Mouse (Mus musculus): ENCODE measurements around the gene Abcb6. TPM values are rescaled to one million over a fixed set of nuclear protein-coding genes. Genes with fewer than 3 reads are reported as not detected.

Gene Abcb6
- polyA plus RNA-seq (2015; fragmentation: Nextera tagmentation; extraction: Ambion mirVana), result 16.3 and 18.8 TPM in 2 replicates

DNA sequence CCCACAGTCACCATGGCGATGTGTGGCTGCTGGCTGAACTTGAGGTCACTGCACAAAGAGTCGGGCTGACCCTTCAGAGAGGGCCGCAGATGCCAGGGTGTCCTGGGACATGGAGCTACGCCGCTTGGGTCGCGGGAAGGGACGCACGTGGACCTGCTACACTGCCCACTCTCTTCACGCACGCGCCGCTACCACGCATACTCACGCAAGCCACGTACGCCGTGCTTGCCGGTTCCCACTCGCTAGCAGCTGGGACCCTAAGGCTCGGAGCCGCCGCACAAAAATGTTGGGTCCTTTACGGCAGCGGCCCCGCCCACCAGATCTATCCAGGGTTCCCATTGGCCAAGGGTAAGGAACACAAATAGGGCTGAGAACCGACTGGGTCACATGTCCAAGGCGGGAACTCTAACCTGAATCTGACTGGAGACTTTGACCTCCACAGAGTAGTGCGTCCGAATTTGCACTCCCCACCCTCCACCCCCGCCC is at the start of gene Abcb6:
Abcb6 (minus strand) TSS at position 288 of the 486 bp plus-strand sequence.
- H3K27me3 ChIP-seq (ENCODE audit: control insufficient read depth, insufficient read depth, low read depth, low read length), result no peaks in the 10 kb centered on the region
- H3K4me3 ChIP-seq (ENCODE audit: low read length), result peak within 1 kb of the TSS; percentile 66
- peak; percentile 92 for ATAC-seq (ENCODE audit: low read depth)
- peaks cover 14% of the 10 kb centered on the region for H3K4me1 ChIP-seq (replicated peaks; ENCODE audit: control insufficient read depth, insufficient read depth, low read length)
- H3K9me3 ChIP-seq (ENCODE audit: control insufficient read depth, low read length), result 0 out of 2 replicates have a peak, but pooled peaks cover 2% of the 10 kb centered on the region
- peak within 1 kb of the TSS; percentile 14; the same call in 1 of the 2 replicates for H3K27ac ChIP-seq (ENCODE audit: low read length)
- H3K9ac ChIP-seq (ENCODE audit: low read length), result peak within 1 kb of the TSS; percentile 73
- under 1% methylated on average over 31 of the region's 31 CpGs for WGBS
- H3K4me2 ChIP-seq (ENCODE audit: low read depth, low read length), result peak within 1 kb of the TSS; percentile 97
- peaks cover 18% of the 10 kb centered on the region for H3K36me3 ChIP-seq (ENCODE audit: control insufficient read depth, insufficient read depth, low read length)

DNA sequence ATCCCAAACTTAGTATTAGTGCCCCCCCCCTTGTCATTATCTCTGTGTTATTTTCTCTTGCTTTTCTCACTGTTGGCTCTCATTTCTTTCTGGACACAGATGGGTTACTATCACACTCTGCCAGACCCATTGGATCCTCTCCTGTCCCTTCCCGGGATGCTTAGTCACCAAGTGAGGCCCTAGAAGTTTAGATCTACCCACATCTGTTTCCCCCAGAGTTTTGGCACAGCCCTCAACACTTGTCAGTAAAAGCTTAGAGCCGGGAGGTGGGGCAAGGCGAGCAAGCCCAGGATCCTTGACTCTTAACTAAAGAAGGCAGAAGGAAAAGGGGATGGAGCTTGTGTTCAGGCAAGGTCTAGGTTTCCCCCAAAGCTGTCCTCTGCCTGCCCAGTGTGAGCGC is 49.0 kb upstream of the Abcb6 start:
- ATAC-seq (ENCODE audit: low read depth), result no peak
- H3K9ac ChIP-seq (ENCODE audit: low read length), result no peak overlapping the region
- no peaks in the 10 kb centered on the region for H3K36me3 ChIP-seq (ENCODE audit: control insufficient read depth, insufficient read depth, low read length)
- H3K4me2 ChIP-seq (ENCODE audit: low read depth, low read length), result no peak overlapping the region
- no peaks in the 10 kb centered on the region for H3K4me1 ChIP-seq (replicated peaks; ENCODE audit: control insufficient read depth, insufficient read depth, low read length)
- no peaks in the 10 kb centered on the region for H3K9me3 ChIP-seq (ENCODE audit: control insufficient read depth, low read length)
- WGBS, result 58% methylated on average over 4 of the region's 4 CpGs
- H3K4me3 ChIP-seq (ENCODE audit: low read length), result no peak overlapping the region
- no peak overlapping the region for H3K27ac ChIP-seq (ENCODE audit: low read length)
- no peaks in the 10 kb centered on the region for H3K27me3 ChIP-seq (ENCODE audit: control insufficient read depth, insufficient read depth, low read depth, low read length)

GRCm38 (mm10) chr1:75227653-75228052 is 47.5 kb upstream of the Abcb6 start:
- Histone ChIP-seq H3K4me2 (ENCODE audit: low read depth, low read length) (no peak overlapping the region), H3K4me3 (ENCODE audit: low read length) (no peak overlapping the region), H3K27me3 (ENCODE audit: control insufficient read depth, insufficient read depth, low read depth, low read length) (no peaks in the 10 kb centered on the region), H3K9ac (ENCODE audit: low read length) (no peak overlapping the region), H3K4me1 (replicated peaks; ENCODE audit: control insufficient read depth, insufficient read depth, low read length) (no peaks in the 10 kb centered on the region), H3K27ac (ENCODE audit: low read length) (no peak overlapping the region), H3K9me3 (ENCODE audit: control insufficient read depth, low read length) (no peaks in the 10 kb centered on the region), H3K36me3 (ENCODE audit: control insufficient read depth, insufficient read depth, low read length) (no peaks in the 10 kb centered on the region)
- 89% methylated on average over 1 of the region's 1 CpGs for WGBS
- no peak for ATAC-seq (ENCODE audit: low read depth)

DNA sequence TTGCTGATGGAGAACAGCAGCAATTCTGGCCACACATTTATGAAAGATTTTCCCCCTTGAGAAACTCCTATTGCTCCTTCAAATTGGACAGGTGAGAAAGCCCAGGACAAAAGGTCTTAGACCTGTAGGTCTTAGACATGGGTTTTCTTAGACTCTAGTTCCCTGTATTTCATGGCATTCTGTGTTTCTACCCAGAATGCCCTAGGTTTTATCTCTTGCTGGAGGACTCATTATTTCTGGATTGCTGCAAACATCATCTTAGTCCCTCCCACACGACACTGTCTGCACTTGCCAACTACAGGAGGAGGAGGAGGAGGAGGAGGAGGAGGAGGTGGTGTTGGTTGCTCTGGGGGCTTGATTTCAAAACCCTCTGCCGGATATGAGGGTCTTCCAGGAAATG is 45.9 kb upstream of the Abcb6 start:
- Histone ChIP-seq H3K27me3 (ENCODE audit: control insufficient read depth, insufficient read depth, low read depth, low read length) (no peaks in the 10 kb centered on the region; the same call in 1 of the 2 replicates), H3K4me1 (replicated peaks; ENCODE audit: control insufficient read depth, insufficient read depth, low read length) (no peaks in the 10 kb centered on the region), H3K9ac (ENCODE audit: low read length) (no peak overlapping the region), H3K4me3 (ENCODE audit: low read length) (no peak overlapping the region), H3K4me2 (ENCODE audit: low read depth, low read length) (no peak overlapping the region), H3K27ac (ENCODE audit: low read length) (no peak overlapping the region), H3K9me3 (ENCODE audit: control insufficient read depth, low read length) (no peaks in the 10 kb centered on the region), H3K36me3 (ENCODE audit: control insufficient read depth, insufficient read depth, low read length) (no peaks in the 10 kb centered on the region)
- no peak for ATAC-seq (ENCODE audit: low read depth)
- 48% methylated on average over 2 of the region's 2 CpGs for WGBS

DNA sequence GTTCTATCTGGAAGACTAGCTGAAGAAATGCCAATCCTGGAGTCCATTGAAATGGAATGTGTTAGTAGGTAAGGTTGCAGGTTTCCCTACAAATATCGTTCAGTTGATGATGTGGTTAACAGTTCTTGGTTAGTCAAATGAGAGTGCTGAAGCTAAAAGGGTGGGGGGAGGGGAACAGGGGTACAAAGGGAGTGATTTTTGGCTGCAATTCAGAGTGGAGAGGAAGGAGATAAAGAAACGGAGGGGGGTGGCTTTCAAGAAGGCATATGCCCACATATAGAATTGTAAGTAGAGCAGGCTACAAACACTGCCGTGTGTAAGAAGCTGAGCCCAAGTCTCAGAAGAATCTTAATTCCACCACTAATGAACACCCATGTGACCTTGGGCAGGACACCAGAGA is 45.3 kb upstream of the Abcb6 start:
- Histone ChIP-seq H3K27me3 (ENCODE audit: control insufficient read depth, insufficient read depth, low read depth, low read length) (peaks cover 3% of the 10 kb centered on the region; the same call in 1 of the 2 replicates), H3K4me3 (ENCODE audit: low read length) (no peak overlapping the region)
- 41% methylated on average over 3 of the region's 3 CpGs for WGBS

DNA sequence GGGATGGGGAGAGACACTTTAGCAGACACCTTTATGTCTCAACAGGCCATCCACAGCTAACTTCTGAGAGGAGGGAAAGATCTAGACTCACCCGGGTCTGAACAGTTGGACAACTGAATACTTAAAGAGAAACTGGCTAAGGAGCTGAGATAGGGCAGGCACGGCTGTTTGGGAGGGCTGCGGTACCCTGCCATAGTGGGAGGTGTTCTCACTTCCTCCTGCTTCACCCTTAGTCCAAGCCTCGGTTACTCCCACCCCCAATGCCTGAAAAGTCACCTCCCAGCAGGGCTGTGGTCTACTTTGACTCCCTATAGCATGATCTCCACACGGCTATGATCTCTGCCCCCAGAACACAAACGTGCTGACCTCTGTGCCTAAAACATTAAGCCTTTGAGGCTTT is 43.3 kb upstream of the Abcb6 start:
- no peak overlapping the region for H3K4me2 ChIP-seq (ENCODE audit: low read depth, low read length)
- H3K36me3 ChIP-seq (ENCODE audit: control insufficient read depth, insufficient read depth, low read length), result no peaks in the 10 kb centered on the region
- 57% methylated on average over 6 of the region's 6 CpGs for WGBS
- H3K27ac ChIP-seq (ENCODE audit: low read length), result no peak overlapping the region
- no peaks in the 10 kb centered on the region for H3K9me3 ChIP-seq (ENCODE audit: control insufficient read depth, low read length)
- ATAC-seq (ENCODE audit: low read depth), result no peak
- no peak overlapping the region for H3K9ac ChIP-seq (ENCODE audit: low read length)
- peaks cover 19% of the 10 kb centered on the region for H3K27me3 ChIP-seq (ENCODE audit: control insufficient read depth, insufficient read depth, low read depth, low read length)
- no peak overlapping the region for H3K4me3 ChIP-seq (ENCODE audit: low read length)
- H3K4me1 ChIP-seq (replicated peaks; ENCODE audit: control insufficient read depth, insufficient read depth, low read length), result peaks cover 8% of the 10 kb centered on the region

More for the DNA sequence above, 45.3 kb upstream of the Abcb6 start:
- Histone ChIP-seq H3K36me3 (ENCODE audit: control insufficient read depth, insufficient read depth, low read length) (no peaks in the 10 kb centered on the region), H3K4me2 (ENCODE audit: low read depth, low read length) (no peak overlapping the region), H3K9ac (ENCODE audit: low read length) (no peak overlapping the region), H3K9me3 (ENCODE audit: control insufficient read depth, low read length) (no peaks in the 10 kb centered on the region), H3K4me1 (replicated peaks; ENCODE audit: control insufficient read depth, insufficient read depth, low read length) (no peaks in the 10 kb centered on the region), H3K27ac (ENCODE audit: low read length) (no peak overlapping the region)
- ATAC-seq (ENCODE audit: low read depth), result no peak

DNA sequence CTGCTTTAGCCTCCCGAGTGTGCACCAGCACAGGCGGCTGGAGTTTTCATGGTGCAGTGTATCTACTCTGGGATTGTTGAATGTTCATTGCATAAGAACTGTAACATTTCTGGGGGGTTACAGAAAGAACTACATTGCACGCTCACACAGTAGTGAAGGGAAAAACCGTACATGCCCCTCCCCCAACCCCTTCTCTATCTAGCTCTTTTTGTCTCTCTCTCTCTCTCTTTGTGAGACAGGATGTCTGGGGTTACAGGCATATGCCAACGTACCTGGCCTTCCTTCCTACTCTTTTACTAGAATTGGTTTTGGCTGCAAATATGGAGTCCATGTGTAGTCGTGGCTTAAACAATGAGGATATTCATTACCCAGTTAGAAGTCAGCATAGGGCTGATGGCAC is 42.7 kb upstream of the Abcb6 start:
- Histone ChIP-seq H3K27ac (ENCODE audit: low read length) (no peak overlapping the region), H3K4me3 (ENCODE audit: low read length) (no peak overlapping the region), H3K9ac (ENCODE audit: low read length) (no peak overlapping the region), H3K4me1 (replicated peaks; ENCODE audit: control insufficient read depth, insufficient read depth, low read length) (peaks cover 9% of the 10 kb centered on the region), H3K36me3 (ENCODE audit: control insufficient read depth, insufficient read depth, low read length) (no peaks in the 10 kb centered on the region), H3K27me3 (ENCODE audit: control insufficient read depth, insufficient read depth, low read depth, low read length) (peaks cover 25% of the 10 kb centered on the region), H3K4me2 (ENCODE audit: low read depth, low read length) (no peak overlapping the region), H3K9me3 (ENCODE audit: control insufficient read depth, low read length) (no peaks in the 10 kb centered on the region)
- ATAC-seq (ENCODE audit: low read depth), result no peak
- WGBS, result 67% methylated on average over 6 of the region's 6 CpGs

GRCm38 (mm10) chr1:75221538-75221937 is 41.3 kb upstream of the Abcb6 start:
- Histone ChIP-seq H3K4me1 (replicated peaks; ENCODE audit: control insufficient read depth, insufficient read depth, low read length) (peaks cover 9% of the 10 kb centered on the region), H3K9ac (ENCODE audit: low read length) (no peak overlapping the region), H3K27ac (ENCODE audit: low read length) (no peak overlapping the region), H3K36me3 (ENCODE audit: control insufficient read depth, insufficient read depth, low read length) (no peaks in the 10 kb centered on the region), H3K27me3 (ENCODE audit: control insufficient read depth, insufficient read depth, low read depth, low read length) (peaks cover 29% of the 10 kb centered on the region), H3K4me3 (ENCODE audit: low read length) (no peak overlapping the region), H3K4me2 (ENCODE audit: low read depth, low read length) (no peak overlapping the region), H3K9me3 (ENCODE audit: control insufficient read depth, low read length) (no peaks in the 10 kb centered on the region)
- WGBS, result 69% methylated on average over 3 of the region's 3 CpGs
- no peak for ATAC-seq (ENCODE audit: low read depth)

DNA sequence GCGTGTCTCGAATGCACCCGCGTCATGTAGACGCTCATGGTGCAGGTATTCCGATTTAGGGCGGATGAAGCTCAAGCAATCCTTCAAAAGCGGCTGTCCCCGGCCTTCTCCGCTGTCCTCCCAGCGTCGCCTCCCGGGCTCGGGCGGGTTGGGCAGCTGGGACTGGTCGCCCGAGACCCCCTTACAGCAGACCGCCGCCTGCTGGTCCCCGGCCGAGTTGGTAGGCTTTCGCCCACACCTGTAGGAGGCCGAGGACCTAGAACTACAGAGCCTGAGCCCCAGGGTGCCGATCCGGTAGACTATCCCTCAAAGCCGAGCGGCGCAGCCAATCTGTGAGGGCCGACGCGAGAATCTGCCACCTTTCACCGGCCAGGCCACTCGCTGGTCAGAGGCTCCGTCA is 39.3 kb upstream of the Abcb6 start, which contains the start of gene Tuba4a:
Tuba4a (minus strand) TSS at position 335 of the 400 bp plus-strand sequence.
- peak; percentile 59 for ATAC-seq (ENCODE audit: low read depth)
- peaks cover 3% of the 10 kb centered on the region for H3K36me3 ChIP-seq (ENCODE audit: control insufficient read depth, insufficient read depth, low read length)
- under 1% methylated on average over 34 of the region's 34 CpGs for WGBS
- H3K4me2 ChIP-seq (ENCODE audit: low read depth, low read length), result peak within 1 kb of the TSS; percentile 97
- peaks cover 29% of the 10 kb centered on the region for H3K27me3 ChIP-seq (ENCODE audit: control insufficient read depth, insufficient read depth, low read depth, low read length)
- H3K4me3 ChIP-seq (ENCODE audit: low read length), result peak within 1 kb of the TSS; percentile 54
- H3K4me1 ChIP-seq (replicated peaks; ENCODE audit: control insufficient read depth, insufficient read depth, low read length), result peaks cover 9% of the 10 kb centered on the region
- peak within 1 kb of the TSS; percentile 52 for H3K27ac ChIP-seq (ENCODE audit: low read length)
- H3K9me3 ChIP-seq (ENCODE audit: control insufficient read depth, low read length), result no peaks in the 10 kb centered on the region
- peak within 1 kb of the TSS; percentile 72 for H3K9ac ChIP-seq (ENCODE audit: low read length)
